In genomic region chr3:131019163-131019956, GRCm38 (mm10) we compare ENCODE assay signal across 8 mouse cellular contexts.
A peak's percentile ranks its signal among the peaks of the same experiment; 100 is the strongest.
DNase-seq lines count a peak whose midpoint lies in the region; ATAC-seq and TF ChIP-seq lines count a peak whose summit lies in the region.

No protein-coding gene starts in this region.

- 21% methylated on average over 23 of the region's 23 CpGs for WGBS in intestine, postnatal 0 days
- 22% methylated on average over 23 of the region's 23 CpGs for WGBS in small intestine, adult 2 months

- H3K9ac ChIP-seq in intestine, postnatal 0 days (ENCODE audit: low read depth, low read length) = no peak overlapping the region

- peak; percentile 90 for DNase-seq in CD4-positive helper T cell, adult 2 months (ENCODE audit: low read depth, low spot score)
- DNase-seq in adrenal gland, postnatal 36 days = peak; percentile 26 to 63
- DNase-seq in heart, adult 18-20 months = peak; percentile 29 to 52
- peak; percentile 45 for DNase-seq in lung, postnatal 10 days
- DNase-seq in ovary, postnatal 14 days (ENCODE audit: low spot score) = no peak
- no peak for DNase-seq in frontal cortex, postnatal 14 days (ENCODE audit: low spot score in 2 of 2)

- TF ChIP-seq CTCF in intestine, postnatal 0 days (IDR thresholded peaks at IDR 0.05; ENCODE audit: low read depth) = no peak
- TF ChIP-seq CTCF in small intestine, adult 2 months (IDR thresholded peaks at IDR 0.05; ENCODE audit: extremely low read depth, insufficient read length, insufficient replicate concordance, low read depth, low read length) = no peak

- peak overlapping the region; percentile 52 for H3K4me2 ChIP-seq in intestine, postnatal 0 days (replicated peaks; ENCODE audit: low read depth)

- H3K27ac ChIP-seq in intestine, postnatal 0 days (ENCODE audit: low read depth, low read length) = no peak overlapping the region
- H3K27ac ChIP-seq in small intestine, adult 2 months (ENCODE audit: insufficient read depth, low read depth, low read length) = peak overlapping the region; percentile 68

- peak overlapping the region; percentile 2; the same call in 1 of the 2 replicates for H3K4me3 ChIP-seq in intestine, postnatal 0 days (ENCODE audit: low read depth, low read length)
- peak overlapping the region; percentile 52 for H3K4me3 ChIP-seq in small intestine, adult 2 months (ENCODE audit: low read depth, low read length)

- no peak for TF ChIP-seq POLR2A in small intestine, adult 2 months (IDR thresholded peaks at IDR 0.05; ENCODE audit: low read depth, low read length)

- no peaks in the 10 kb centered on the region for H3K36me3 ChIP-seq in intestine, postnatal 0 days (ENCODE audit: control insufficient read depth, insufficient read depth)
- no peaks in the 10 kb centered on the region for H3K36me3 ChIP-seq in small intestine, adult 2 months (ENCODE audit: control insufficient read depth, insufficient read depth, low read length)

- H3K9me3 ChIP-seq in intestine, postnatal 0 days (ENCODE audit: control insufficient read depth) = no peaks in the 10 kb centered on the region

- no peak for ATAC-seq in intestine, postnatal 0 days

- H3K27me3 ChIP-seq in intestine, postnatal 0 days (replicated peaks; ENCODE audit: control insufficient read depth, insufficient read depth, low read length) = no peaks in the 10 kb centered on the region
- no peaks in the 10 kb centered on the region for H3K27me3 ChIP-seq in small intestine, adult 2 months (ENCODE audit: control insufficient read depth, insufficient read depth, low read length)

- H3K4me1 ChIP-seq in intestine, postnatal 0 days (replicated peaks; ENCODE audit: control insufficient read depth, insufficient read depth, low read length) = no peaks in the 10 kb centered on the region
- H3K4me1 ChIP-seq in small intestine, adult 2 months (ENCODE audit: control insufficient read depth, insufficient read depth, insufficient read length, low read length) = 0 out of 2 replicates have a peak, but pooled peaks cover 2% of the 10 kb centered on the region

Comparison
In these comparisons a context has a peak if more than half of its experiments do, and no peak if none do; other contexts are left out.
1. DNase-seq: peak in CD4-positive helper T cell, adult 2 months (single experiment), adrenal gland, postnatal 36 days (2 of 2), heart, adult 18-20 months (2 of 2) and lung, postnatal 10 days (single experiment); none in ovary, postnatal 14 days (single experiment) and frontal cortex, postnatal 14 days (0 of 2).